Mouse (Mus musculus) ES-E14 (cell line): ENCODE results near the gene Arl4c.

ENCODE experiments used
- HCFC1 ChIP-seq: IDR thresholded peaks from 2 replicates; pipeline ENCODE4 v1.6.1; 2012; ENCODE audit warnings: low read length, inconsistent platforms, borderline replicate concordance; ENCODE audit not compliant: insufficient read depth
- ZNF384 ChIP-seq: IDR thresholded peaks from 2 replicates; pipeline ENCODE4 v1.6.1; 2012; ENCODE audit warnings: low read depth, low read length, inconsistent platforms

- TF ChIP-seq HCFC1, result no peak
- no peak for TF ChIP-seq ZNF384
Measured at GRCm38 (mm10) chr1:88625190-88625589, 76.8 kb downstream of the Arl4c start.
